Mouse (Mus musculus) E14TG2a.4 (cell line): Measurements from ENCODE around the gene 2310022A10Rik.

Experiments
- CTCF ChIP-seq: conservative IDR thresholded peaks from 2 replicates; pipeline ENCODE4 v1.5.1; 2014; ENCODE audit warnings: low read length
- POU5F1 ChIP-seq: IDR thresholded peaks from 2 replicates; pipeline ENCODE4 v1.6.1; 2014; ENCODE audit warnings: low read length, borderline replicate concordance

GRCm38 (mm10) chr7:27592217-27592929 is 39.3 kb downstream of the 2310022A10Rik start:
- TF ChIP-seq CTCF, result no peak
- TF ChIP-seq POU5F1, result no peak
